In genomic region chr7:34448364-34448763, GRCm38 (mm10) we compare ENCODE assay signal across 21 mouse cellular contexts.
"Had no signal": no experiment of that assay in that cellular context is flagged by ENCODE, and none has a peak within 500 bp of the region (broad histone marks: within the 10 kb centered on the region; RNA-seq: fewer than 3 reads in every experiment).

No protein-coding gene starts in this region.

- DNase-seq: kidney, adult 18-20 months; kidney, adult 9 months; kidney, postnatal 25 days; left cerebral cortex, postnatal 4 days; lung, adult 18-20 months; lung, postnatal 10 days; lung, postnatal 4 days; midbrain, embryonic 14.5 days; retina, postnatal 1 day; right cerebral cortex, postnatal 25 days; spleen, adult 18-20 months; thymus, postnatal 36 days had no signal

- H3K9me3 ChIP-seq: limb, embryonic 15.5 days; liver, embryonic 12.5 days; liver, embryonic 15.5 days; lung, embryonic 15.5 days; neural tube, embryonic 12.5 days; stomach, embryonic 15.5 days had no signal

- H3K4me3 ChIP-seq: limb, embryonic 12.5 days; limb, embryonic 15.5 days; liver, embryonic 12.5 days; liver, embryonic 15.5 days; lung, embryonic 15.5 days; neural tube, embryonic 12.5 days; stomach, embryonic 15.5 days had no signal

- H3K27me3 ChIP-seq: limb, embryonic 12.5 days; limb, embryonic 15.5 days; liver, embryonic 12.5 days; liver, embryonic 15.5 days; lung, embryonic 15.5 days; neural tube, embryonic 12.5 days; stomach, embryonic 15.5 days had no signal

- ATAC-seq: liver, embryonic 12.5 days had no signal

- H3K9ac ChIP-seq: limb, embryonic 12.5 days; limb, embryonic 15.5 days; liver, embryonic 12.5 days; liver, embryonic 15.5 days; lung, embryonic 15.5 days; neural tube, embryonic 12.5 days; stomach, embryonic 15.5 days had no signal

- H3K4me1 ChIP-seq: limb, embryonic 15.5 days; liver, embryonic 12.5 days; liver, embryonic 15.5 days; lung, embryonic 15.5 days; neural tube, embryonic 12.5 days; stomach, embryonic 15.5 days had no signal

- H3K4me2 ChIP-seq: limb, embryonic 12.5 days; limb, embryonic 15.5 days; liver, embryonic 12.5 days; liver, embryonic 15.5 days; lung, embryonic 15.5 days; midbrain, embryonic 11.5 days; neural tube, embryonic 12.5 days; stomach, embryonic 15.5 days had no signal

- H3K27ac ChIP-seq: kidney, postnatal 0 days; limb, embryonic 12.5 days; limb, embryonic 15.5 days; liver, embryonic 12.5 days; liver, embryonic 15.5 days; lung, embryonic 15.5 days; neural tube, embryonic 12.5 days; stomach, embryonic 15.5 days had no signal

- H3K36me3 ChIP-seq: limb, embryonic 12.5 days; limb, embryonic 15.5 days; liver, embryonic 12.5 days; liver, embryonic 15.5 days; lung, embryonic 15.5 days; neural tube, embryonic 12.5 days; stomach, embryonic 15.5 days had no signal
